Mouse (Mus musculus) thymus, adult 2 months (tissue): ENCODE measurements around the gene Cav3. TPM values are rescaled to one million over a fixed set of nuclear protein-coding genes. Genes with fewer than 3 reads are reported as not detected.

Experiments
- DNase-seq: peaks from one replicate; pipeline ENCODE4 v3.0.0; 2021
- H3K27ac ChIP-seq: fragments of 200-500 bp; 2 replicates; pipeline ENCODE4 v1.5.1; 2012; ENCODE audit warnings: low read length, control low read depth; ENCODE audit not compliant: control insufficient read depth, insufficient read depth
- H3K27me3 ChIP-seq: fragments of 200-500 bp; 2 replicates; pipeline ENCODE4 v1.6.1; 2012; ENCODE audit warnings: mild to moderate bottlenecking, low read length, moderate library complexity, mixed read lengths; ENCODE audit not compliant: control insufficient read depth, insufficient read depth
- H3K36me3 ChIP-seq: fragments of 200-500 bp; 2 replicates; pipeline ENCODE4 v1.6.1; 2012; ENCODE audit warnings: mild to moderate bottlenecking, low read length, moderate library complexity; ENCODE audit not compliant: control insufficient read depth, insufficient read depth
- H3K4me1 ChIP-seq: fragments of 200-500 bp; replicated peaks from 2 replicates; pipeline ENCODE4 v1.6.1; 2012; ENCODE audit warnings: low read length; ENCODE audit not compliant: control insufficient read depth, insufficient read depth
- H3K4me3 ChIP-seq: fragments of 200-500 bp; 2 replicates; pipeline ENCODE4 v1.5.1; 2012; ENCODE audit warnings: mild to moderate bottlenecking, low read length, control low read depth, moderate library complexity; ENCODE audit not compliant: control insufficient read depth, insufficient read depth
- CTCF ChIP-seq: fragments of 200-500 bp; IDR thresholded peaks from 2 replicates; pipeline ENCODE4 v1.5.1; 2012; ENCODE audit warnings: mild to moderate bottlenecking, control low read depth, low read length, moderate library complexity, borderline replicate concordance; ENCODE audit not compliant: control insufficient read depth, poor library complexity, insufficient read depth; ENCODE audit errors: extremely low read depth
- POLR2A ChIP-seq: fragments of 200-500 bp; IDR thresholded peaks from 2 replicates; pipeline ENCODE4 v1.6.1; 2012; ENCODE audit warnings: mild to moderate bottlenecking, low read length, control low read depth, moderate library complexity; ENCODE audit not compliant: control insufficient read depth, poor library complexity, insufficient read depth; ENCODE audit errors: extremely low read depth
- WGBS: fragments of 180-500 bp; shearing (Covaris S2); methylation state at CpG from one replicate; pipeline ENCODE4 v1.1.7; 2018; 5-methylcytosine and 5-hydroxymethylcytosine counted together
- polyA plus RNA-seq: library from polyadenylated mRNA; depleted of rRNA; stranded (reverse); fragments of >200 nt; gene quantifications from 2 replicates; pipeline ENCODE4 v1.2.3, GENCODE M21; 2012

Cav3 gene
- polyA plus RNA-seq, 1 experiment = 7.8 TPM

- no peak overlapping the region for H3K4me3 ChIP-seq
- 42% methylated on average over 24 of the region's 24 CpGs for WGBS
- no peak overlapping the region for H3K27ac ChIP-seq
- H3K4me1 ChIP-seq = no peaks in the 10 kb centered on the region
- DNase-seq = no peak
- TF ChIP-seq CTCF (no peak), POLR2A (no peak)
- H3K36me3 ChIP-seq = no peaks in the 10 kb centered on the region
- peaks cover 12% of the 10 kb centered on the region; the same call in 1 of the 2 replicates for H3K27me3 ChIP-seq
Measured at GRCm38 (mm10) chr6:112488821-112489180, 29.5 kb downstream of the Cav3 start.

GRCm38 (mm10) chr6:112489181-112489909 is 30.0 kb downstream of the Cav3 start:
- peaks cover 12% of the 10 kb centered on the region; the same call in 1 of the 2 replicates for H3K27me3 ChIP-seq
- WGBS = 4% methylated on average over 72 of the region's 72 CpGs
- no peak overlapping the region for H3K4me3 ChIP-seq
- no peaks in the 10 kb centered on the region for H3K4me1 ChIP-seq
- no peak overlapping the region for H3K27ac ChIP-seq
- no peak for TF ChIP-seq CTCF
- no peak for TF ChIP-seq POLR2A
- H3K36me3 ChIP-seq = no peaks in the 10 kb centered on the region
- no peak for DNase-seq

- no peak within 1 kb of the TSS for H3K27ac ChIP-seq
- TF ChIP-seq POLR2A = no peak
- no peak for TF ChIP-seq CTCF
- WGBS = 9% methylated on average over 24 of the region's 24 CpGs
- peaks cover 12% of the 10 kb centered on the region; the same call in 1 of the 2 replicates for H3K27me3 ChIP-seq
- DNase-seq = no peak
- H3K4me3 ChIP-seq = no peak within 1 kb of the TSS
- no peaks in the 10 kb centered on the region for H3K4me1 ChIP-seq
- H3K36me3 ChIP-seq = no peaks in the 10 kb centered on the region
Measured at GRCm38 (mm10) chr6:112489910-112490559, 30.7 kb downstream of the Cav3 start, which contains the start of gene Oxtr. TSS of gene Oxtr (minus strand) at chr6:112489943.

GRCm38 (mm10) chr6:112490625-112491242 is 31.4 kb downstream of the Cav3 start:
- TF ChIP-seq POLR2A = no peak
- TF ChIP-seq CTCF = peak; percentile 97
- Histone ChIP-seq H3K27me3 (peaks cover 12% of the 10 kb centered on the region; the same call in 1 of the 2 replicates), H3K36me3 (no peaks in the 10 kb centered on the region), H3K27ac (no peak overlapping the region), H3K4me1 (no peaks in the 10 kb centered on the region), H3K4me3 (no peak overlapping the region)
- DNase-seq = peak; percentile 76
- WGBS = 3% methylated on average over 35 of the region's 35 CpGs

- TF ChIP-seq CTCF (no peak), POLR2A (no peak)
- no peaks in the 10 kb centered on the region for H3K36me3 ChIP-seq
- H3K27me3 ChIP-seq = peaks cover 12% of the 10 kb centered on the region; the same call in 1 of the 2 replicates
- H3K4me1 ChIP-seq = no peaks in the 10 kb centered on the region
- 90% methylated on average over 8 of the region's 8 CpGs for WGBS
- H3K27ac ChIP-seq = no peak overlapping the region
- no peak for DNase-seq
- no peak overlapping the region for H3K4me3 ChIP-seq
Measured at GRCm38 (mm10) chr6:112491521-112491920, 32.2 kb downstream of the Cav3 start.

- no peak overlapping the region for H3K4me3 ChIP-seq
Measured at GRCm38 (mm10) chr6:112492656-112493055, 33.4 kb downstream of the Cav3 start.

More at GRCm38 (mm10) chr6:112492656-112493055, 33.4 kb downstream of the Cav3 start:
- no peak for DNase-seq
- TF ChIP-seq CTCF (no peak), POLR2A (no peak)
- no peaks in the 10 kb centered on the region for H3K4me1 ChIP-seq
- no peaks in the 10 kb centered on the region for H3K36me3 ChIP-seq
- peaks cover 12% of the 10 kb centered on the region; the same call in 1 of the 2 replicates for H3K27me3 ChIP-seq
- no peak overlapping the region for H3K27ac ChIP-seq
- WGBS = 95% methylated on average over 6 of the region's 6 CpGs
